Mouse (Mus musculus) hematopoietic stem cell, adult 5-6 weeks (primary cell): ENCODE results near the gene Rnf181. TPM values are rescaled to one million over a fixed set of nuclear protein-coding genes. Genes with fewer than 3 reads are reported as not detected.
A peak's percentile ranks its signal among the peaks of the same experiment; 100 is the strongest.

Experiments
- ATAC-seq, 2 experiments: fragments of 125-278 bp in 1 of 2; replicated peaks in 1 of 2; 2 replicates each; pipeline ENCODE4 v1.8.0; 2016 to 2017; ENCODE audit warnings: inconsistent platforms in 2 of 2, mild to moderate bottlenecking in 2 of 2, moderate number of reproducible peaks in 2 of 2, low read depth in 1 of 2, moderate TSS enrichment in 1 of 2; ENCODE audit not compliant: low FRiP score in 2 of 2, poor library complexity in 2 of 2, severe bottlenecking in 2 of 2, insufficient read depth in 1 of 2, low TSS enrichment in 1 of 2
- total RNA-seq: library from RNA; stranded (forward); fragments of 172-1452, 232-1000 nt; gene quantifications from 2 replicates; pipeline ENCODE4 v1.2.3, GENCODE M21; 2017

Gene Rnf181
- 55.9 and 56.8 TPM in 2 replicates for total RNA-seq

- ATAC-seq, result no peak
Observed at GRCm38 (mm10) chr6:72366844-72367443, at the start of gene Rnf181. TSS of gene Rnf181 (minus strand) at chr6:72366956.

- no peak for ATAC-seq
Observed at GRCm38 (mm10) chr6:72415964-72416772, 49.4 kb upstream of the Rnf181 start.

- no peak for ATAC-seq
Observed at GRCm38 (mm10) chr6:72415181-72415580, 48.4 kb upstream of the Rnf181 start.

GRCm38 (mm10) chr6:72414076-72414756 lies 47.5 kb upstream of the Rnf181 start, which contains the start of gene Ggcx:
TSS of gene Ggcx (plus strand) at chr6:72414308.
- ATAC-seq, result peak; percentile 96 to 97

- ATAC-seq, result peak; percentile 69 to 70
Observed at GRCm38 (mm10) chr6:72410518-72410917, 43.8 kb upstream of the Rnf181 start.

- no peak for ATAC-seq
Observed at GRCm38 (mm10) chr6:72410003-72410402, 43.2 kb upstream of the Rnf181 start.

GRCm38 (mm10) chr6:72409567-72409966 lies 42.8 kb upstream of the Rnf181 start:
- ATAC-seq, result no peak

- peak; percentile 91 to 92 for ATAC-seq
Observed at GRCm38 (mm10) chr6:72407119-72407518, 40.4 kb upstream of the Rnf181 start.

- ATAC-seq, result no peak
Observed at GRCm38 (mm10) chr6:72405356-72405755, 38.6 kb upstream of the Rnf181 start.

GRCm38 (mm10) chr6:72401875-72402274 lies 35.1 kb upstream of the Rnf181 start:
- ATAC-seq, result peak; percentile 82 to 85

- ATAC-seq, result no peak
Observed at GRCm38 (mm10) chr6:72399967-72400366, 33.2 kb upstream of the Rnf181 start.

- ATAC-seq, result no peak
Observed at GRCm38 (mm10) chr6:72396837-72397251, 30.1 kb upstream of the Rnf181 start.

GRCm38 (mm10) chr6:72392341-72392740 lies 25.6 kb upstream of the Rnf181 start:
- no peak for ATAC-seq

GRCm38 (mm10) chr6:72390795-72391521 lies 24.2 kb upstream of the Rnf181 start:
- ATAC-seq, result no peak

GRCm38 (mm10) chr6:72389941-72390771 lies 23.4 kb upstream of the Rnf181 start, which contains the start of gene Vamp8:
TSS of gene Vamp8 (minus strand) at chr6:72390703.
- ATAC-seq, result peak; percentile 63 to 71

- peak; percentile 88 to 91 for ATAC-seq
Observed at GRCm38 (mm10) chr6:72389471-72389940, 22.8 kb upstream of the Rnf181 start.
